Mouse (Mus musculus) A20 (cell line): Measurements from ENCODE around the gene Nme7.

ENCODE experiments used
- DNase-seq: peaks from one replicate; pipeline ENCODE4 v3.0.0-alpha.2; 2011; ENCODE audit warnings: low read depth, low spot score

Gene Nme7

GRCm38 (mm10) chr1:164432649-164433048, 128.7 kb downstream of the Nme7 start:
- no peak for DNase-seq

- no peak for DNase-seq
Observed at GRCm38 (mm10) chr1:164434049-164434448, 130.1 kb downstream of the Nme7 start.

- DNase-seq, result no peak
Observed at GRCm38 (mm10) chr1:164436749-164437148, 132.8 kb downstream of the Nme7 start.

GRCm38 (mm10) chr1:164440230-164440629, 136.3 kb downstream of the Nme7 start:
- peak; percentile 43 for DNase-seq

- no peak for DNase-seq
Observed at GRCm38 (mm10) chr1:164440708-164441407, 136.9 kb downstream of the Nme7 start.

- peak; percentile 90 for DNase-seq
Observed at GRCm38 (mm10) chr1:164441408-164441974, 137.6 kb downstream of the Nme7 start.

GRCm38 (mm10) chr1:164445620-164446162, 141.8 kb downstream of the Nme7 start:
- DNase-seq, result no peak

- DNase-seq, result no peak
Observed at GRCm38 (mm10) chr1:164446535-164446934, 142.6 kb downstream of the Nme7 start.

- no peak for DNase-seq
Observed at GRCm38 (mm10) chr1:164447521-164447920, 143.6 kb downstream of the Nme7 start.

- DNase-seq, result no peak
Observed at GRCm38 (mm10) chr1:164449626-164450025, 145.7 kb downstream of the Nme7 start.

GRCm38 (mm10) chr1:164450231-164450630, 146.3 kb downstream of the Nme7 start:
- DNase-seq, result no peak

- no peak for DNase-seq
Observed at GRCm38 (mm10) chr1:164450644-164451043, 146.7 kb downstream of the Nme7 start.

GRCm38 (mm10) chr1:164451346-164451745, 147.4 kb downstream of the Nme7 start:
- no peak for DNase-seq

- DNase-seq, result peak; percentile 42
Observed at GRCm38 (mm10) chr1:164452580-164452979, 148.7 kb downstream of the Nme7 start.

- no peak for DNase-seq
Observed at GRCm38 (mm10) chr1:164453146-164453545, 149.2 kb downstream of the Nme7 start.

GRCm38 (mm10) chr1:164453739-164454138, 149.8 kb downstream of the Nme7 start:
- DNase-seq, result no peak

GRCm38 (mm10) chr1:164454747-164455400, 151.0 kb downstream of the Nme7 start:
- DNase-seq, result no peak

GRCm38 (mm10) chr1:164455614-164456013, 151.7 kb downstream of the Nme7 start:
- no peak for DNase-seq

- DNase-seq, result no peak
Observed at GRCm38 (mm10) chr1:164456065-164456464, 152.1 kb downstream of the Nme7 start.

- DNase-seq, result no peak
Observed at GRCm38 (mm10) chr1:164456731-164457130, 152.8 kb downstream of the Nme7 start.

- DNase-seq, result no peak
Observed at GRCm38 (mm10) chr1:164457531-164458244, 153.8 kb downstream of the Nme7 start.

GRCm38 (mm10) chr1:164458245-164458613, 154.3 kb downstream of the Nme7 start, which contains the start of gene Atp1b1:
Gene Atp1b1 (minus strand): TSS chr1:164458355.
- no peak for DNase-seq
